Mouse (Mus musculus): ENCODE results near the gene Ttc27. TPM values are rescaled to one million over a fixed set of nuclear protein-coding genes. Genes with fewer than 3 reads are reported as not detected.

Ttc27 gene
- total RNA-seq, 2 experiments from 2014 or later = 10.4 to 14.6 TPM

GRCm38 (mm10) chr17:74752906-74753627, 35.5 kb downstream of the Ttc27 start:
- intact Hi-C loops (cut with DNase I) = no loop called here

GRCm38 (mm10) chr17:74753628-74754104, 36.1 kb downstream of the Ttc27 start:
- intact Hi-C loops (cut with DNase I) = no loop called here
- no peak for DNase-seq

More at GRCm38 (mm10) chr17:74752906-74753627, 35.5 kb downstream of the Ttc27 start:
- no peak for DNase-seq

- no peak for DNase-seq
- intact Hi-C loops (cut with DNase I) = no loop called here
These were observed 37.0 kb downstream of the Ttc27 start for GRCm38 (mm10) chr17:74754369-74755118.

GRCm38 (mm10) chr17:74769390-74769811, 51.9 kb downstream of the Ttc27 start:
- DNase-seq = no peak

GRCm38 (mm10) chr17:74772364-74772763, 54.8 kb downstream of the Ttc27 start:
- intact Hi-C loops (cut with DNase I) = no loop called here
- no peak for DNase-seq

More at GRCm38 (mm10) chr17:74769390-74769811, 51.9 kb downstream of the Ttc27 start:
- intact Hi-C loops (cut with DNase I) = no loop called here

- intact Hi-C loops (cut with DNase I) = no loop called here
- DNase-seq = no peak
These were observed 56.0 kb downstream of the Ttc27 start for GRCm38 (mm10) chr17:74773556-74773955.

GRCm38 (mm10) chr17:74780133-74780532, 62.6 kb downstream of the Ttc27 start:
- no peak for DNase-seq
- intact Hi-C loops (cut with DNase I) = no loop called here

GRCm38 (mm10) chr17:74780627-74781026, 63.1 kb downstream of the Ttc27 start:
- intact Hi-C loops (cut with DNase I) = no loop called here
- no peak for DNase-seq

- no peak for DNase-seq
- intact Hi-C loops (cut with DNase I) = no loop called here
These were observed 64.4 kb downstream of the Ttc27 start for GRCm38 (mm10) chr17:74781911-74782310.

- DNase-seq = no peak
- intact Hi-C loops (cut with DNase I) = no loop called here
These were observed 68.1 kb downstream of the Ttc27 start for GRCm38 (mm10) chr17:74785586-74785985.

GRCm38 (mm10) chr17:74786198-74786734, 68.7 kb downstream of the Ttc27 start:
- DNase-seq = no peak
- intact Hi-C loops (cut with DNase I) = no loop called here

GRCm38 (mm10) chr17:74796023-74796699, 78.6 kb downstream of the Ttc27 start:
- no peak for DNase-seq
- intact Hi-C loops (cut with DNase I) = no loop called here

GRCm38 (mm10) chr17:74799865-74800264, 82.3 kb downstream of the Ttc27 start:
- DNase-seq = no peak
- intact Hi-C loops (cut with DNase I) = no loop called here

- DNase-seq = no peak
- intact Hi-C loops (cut with DNase I) = no loop called here
These were observed 85.2 kb downstream of the Ttc27 start for GRCm38 (mm10) chr17:74802765-74803164.

GRCm38 (mm10) chr17:74803835-74804234, 86.3 kb downstream of the Ttc27 start:
- DNase-seq = no peak
- intact Hi-C loops (cut with DNase I) = no loop called here

- no peak for DNase-seq
- intact Hi-C loops (cut with DNase I) = no loop called here
These were observed 86.9 kb downstream of the Ttc27 start for GRCm38 (mm10) chr17:74804321-74804930.

- intact Hi-C loops (cut with DNase I) = no loop called here
- no peak for DNase-seq
These were observed 90.1 kb downstream of the Ttc27 start for GRCm38 (mm10) chr17:74807509-74808248.

GRCm38 (mm10) chr17:74808330-74808729, 90.8 kb downstream of the Ttc27 start:
- DNase-seq = no peak
- intact Hi-C loops (cut with DNase I) = no loop called here

- intact Hi-C loops (cut with DNase I) = no loop called here
- no peak for DNase-seq
These were observed 91.4 kb downstream of the Ttc27 start for GRCm38 (mm10) chr17:74808901-74809300.
